Mouse (Mus musculus) CH12F3 (cell line): ENCODE measurements around the gene Trdmt1.

Experiments
- in situ Hi-C: fragments of 300-500 bp; cut with MboI; formaldehyde crosslinking; loops from 2 replicates; pipeline ENCODE4 v1.14.3; 2020; ENCODE audit warnings: low sequenced_read_pairs

The Trdmt1 gene

DNA sequence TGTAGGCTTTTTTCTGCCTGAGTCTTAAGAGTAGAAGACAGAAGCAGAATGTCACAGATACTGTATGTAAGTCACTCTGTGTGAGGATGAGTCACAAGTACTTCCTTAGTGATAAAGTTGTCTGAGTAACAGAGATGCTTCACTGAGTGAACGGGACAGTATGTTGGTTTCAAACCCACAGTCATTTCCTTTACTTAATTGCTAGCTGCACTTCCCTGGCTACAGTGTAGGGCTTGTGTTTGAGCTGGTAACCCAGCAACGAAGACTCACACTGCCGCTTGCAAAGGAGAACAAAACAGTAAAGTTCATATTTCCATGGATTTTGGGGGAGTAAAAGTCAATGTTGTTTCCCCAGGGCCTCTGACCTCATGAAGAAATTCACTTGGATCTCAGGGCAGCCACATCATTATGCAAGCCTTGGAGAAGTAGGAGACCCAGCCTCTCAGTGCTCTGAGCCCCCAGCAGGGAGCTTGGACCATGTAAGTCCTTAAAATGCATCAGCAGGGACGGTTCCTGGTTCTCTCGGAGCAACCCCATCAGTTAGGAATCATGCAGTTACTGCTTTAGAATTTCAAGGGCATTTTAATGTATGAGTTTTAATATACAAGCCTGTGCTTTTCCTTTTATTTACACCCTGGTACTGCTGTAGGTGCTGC, 14.3 kb upstream of the Trdmt1 start:
- in situ Hi-C loops: no loop called here

DNA sequence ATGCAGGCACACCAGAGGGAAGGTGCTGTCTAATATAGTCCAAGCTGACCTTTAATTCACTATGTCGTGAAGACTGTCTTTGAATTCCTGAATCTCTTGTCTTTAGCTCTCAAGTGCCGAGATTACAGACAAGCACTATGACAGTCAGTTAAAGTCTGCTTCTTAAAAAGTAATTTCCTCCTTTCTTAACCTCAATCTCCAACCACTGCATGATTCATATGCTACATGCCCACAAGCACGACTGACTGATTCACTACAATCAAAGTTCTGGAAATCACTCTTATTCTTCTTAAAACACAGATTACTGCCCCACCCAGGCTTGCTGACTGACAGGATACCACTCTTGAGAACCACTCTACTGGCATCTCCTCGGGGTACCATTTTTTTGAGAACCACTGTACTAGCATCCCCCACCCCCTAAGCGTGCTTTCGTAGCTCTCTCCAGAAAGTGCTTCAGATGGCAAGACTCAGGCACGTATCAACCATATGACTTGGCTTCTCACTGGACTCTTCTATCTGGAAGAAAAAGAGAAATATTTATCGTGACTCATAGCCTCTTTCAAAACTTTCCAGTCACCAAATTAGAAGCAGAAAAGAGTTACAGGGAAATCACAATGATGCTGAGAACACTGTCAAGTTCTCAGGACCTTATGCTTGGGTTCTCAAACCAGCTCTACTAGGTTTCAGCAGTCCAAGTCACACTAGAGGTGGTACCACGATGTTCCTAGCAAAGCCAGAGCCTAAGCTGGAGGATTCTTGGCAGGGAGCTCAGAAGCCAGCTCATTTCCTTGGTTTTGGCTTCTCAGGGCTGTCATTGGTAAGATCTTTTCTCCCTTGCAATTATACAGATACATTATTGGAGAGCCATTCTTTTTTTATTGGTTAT, 12.9 kb upstream of the Trdmt1 start:
- in situ Hi-C loops: no loop called here

DNA sequence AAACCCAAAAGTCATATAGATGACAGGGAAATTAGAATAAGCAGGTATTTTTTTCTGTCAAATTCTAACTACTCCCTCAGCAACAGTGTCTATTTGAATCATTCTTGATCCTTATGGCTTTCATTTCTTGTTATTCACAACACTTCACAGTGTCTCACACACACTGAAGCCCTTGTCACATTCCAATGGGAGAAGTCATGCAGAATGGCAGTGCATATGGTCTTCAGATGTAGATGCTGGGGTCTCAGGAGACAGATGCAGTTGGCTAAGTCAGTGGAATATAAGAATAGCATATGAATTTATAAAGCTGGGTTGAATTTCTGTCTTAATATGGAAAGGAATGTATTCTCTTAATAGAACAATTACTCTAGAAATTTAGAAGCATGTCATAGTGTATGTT, 11.8 kb upstream of the Trdmt1 start:
- in situ Hi-C loops: no loop called here

DNA sequence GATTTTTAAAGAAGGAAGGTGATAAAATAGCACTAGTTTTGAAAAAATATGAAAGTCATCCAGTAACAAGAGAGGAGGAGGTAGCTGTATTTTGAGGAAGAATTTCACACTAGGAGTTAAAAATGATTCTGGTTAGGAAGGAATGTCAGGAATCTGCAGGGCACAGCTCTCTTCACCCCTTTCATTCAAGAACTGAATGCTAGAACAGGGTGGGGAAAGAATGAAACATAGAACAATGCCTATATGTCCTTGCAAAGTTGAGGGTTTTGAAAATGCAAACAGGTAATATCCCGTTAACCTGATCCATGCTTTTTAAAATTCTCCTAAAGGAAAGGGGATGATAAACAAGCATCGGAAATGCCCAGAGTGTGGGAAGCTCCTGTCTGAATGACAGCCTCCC, 9.5 kb upstream of the Trdmt1 start:
- in situ Hi-C loops: no loop called here

DNA sequence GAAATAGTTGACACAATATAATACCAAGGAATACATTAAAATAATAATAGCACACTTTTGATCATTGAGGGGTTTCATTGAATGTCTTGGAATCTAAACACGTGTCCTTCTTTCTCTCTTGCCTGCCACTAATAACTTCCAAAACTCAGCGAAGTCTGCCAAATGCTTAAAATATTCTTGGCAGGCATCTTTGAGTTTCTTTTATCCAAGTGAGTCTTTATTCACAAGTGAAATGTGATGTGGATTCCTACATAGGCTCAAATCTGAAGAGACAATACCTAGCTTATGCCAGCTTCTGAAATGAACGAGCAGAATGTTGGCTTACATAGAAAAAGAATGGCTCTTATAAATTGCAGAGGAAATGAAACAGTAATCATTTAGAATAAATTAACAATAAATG, 4.3 kb upstream of the Trdmt1 start:
- in situ Hi-C loops: no loop called here

DNA sequence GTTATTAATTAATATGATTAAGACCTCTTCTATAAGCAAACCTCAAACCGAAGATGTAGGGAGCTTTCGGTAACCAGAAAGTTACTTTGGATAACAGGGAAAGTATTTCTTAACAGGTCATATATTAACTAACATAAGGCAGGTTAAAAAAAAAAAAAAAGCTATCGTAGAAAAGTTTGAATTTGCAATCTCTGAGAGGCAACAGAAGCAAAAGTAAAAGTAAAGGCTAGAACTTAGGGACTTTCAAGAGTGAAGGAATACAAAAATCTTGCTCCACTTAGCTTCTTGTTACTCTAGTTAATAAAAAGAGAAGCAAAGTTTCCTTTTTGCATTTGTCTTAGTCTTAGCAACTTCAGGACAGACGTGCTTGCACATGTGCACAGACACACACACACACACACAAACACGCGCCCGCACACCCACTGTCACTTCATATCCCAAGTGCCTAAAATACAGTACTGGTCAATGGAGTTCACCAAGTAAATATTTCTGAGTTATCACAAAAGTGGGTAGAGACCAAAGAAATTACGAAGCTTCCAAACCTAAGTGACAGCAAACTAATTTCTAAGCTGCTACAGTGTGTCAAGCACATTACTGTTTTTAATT, 846 bp downstream of the Trdmt1 start:
- in situ Hi-C loops: no loop called here

DNA sequence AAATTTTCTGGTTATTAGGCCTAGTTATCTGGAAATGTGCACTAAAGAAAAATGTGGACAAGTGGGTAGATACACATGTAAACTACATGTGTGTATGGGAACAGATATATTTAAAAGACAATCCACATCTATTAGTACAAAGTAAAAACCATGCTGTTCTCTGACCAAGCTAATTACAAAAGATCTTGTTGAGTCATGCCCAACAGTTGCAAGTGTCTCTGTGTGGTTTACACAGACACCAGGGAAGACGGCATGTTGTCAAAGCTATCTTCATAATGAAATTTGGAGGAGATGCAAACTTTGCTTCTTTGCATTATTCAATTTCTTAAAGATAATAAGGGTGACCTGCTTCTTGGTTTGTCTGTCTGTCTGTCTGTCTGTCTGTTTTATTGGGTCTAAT, 4.6 kb downstream of the Trdmt1 start:
- in situ Hi-C loops: no loop called here

DNA sequence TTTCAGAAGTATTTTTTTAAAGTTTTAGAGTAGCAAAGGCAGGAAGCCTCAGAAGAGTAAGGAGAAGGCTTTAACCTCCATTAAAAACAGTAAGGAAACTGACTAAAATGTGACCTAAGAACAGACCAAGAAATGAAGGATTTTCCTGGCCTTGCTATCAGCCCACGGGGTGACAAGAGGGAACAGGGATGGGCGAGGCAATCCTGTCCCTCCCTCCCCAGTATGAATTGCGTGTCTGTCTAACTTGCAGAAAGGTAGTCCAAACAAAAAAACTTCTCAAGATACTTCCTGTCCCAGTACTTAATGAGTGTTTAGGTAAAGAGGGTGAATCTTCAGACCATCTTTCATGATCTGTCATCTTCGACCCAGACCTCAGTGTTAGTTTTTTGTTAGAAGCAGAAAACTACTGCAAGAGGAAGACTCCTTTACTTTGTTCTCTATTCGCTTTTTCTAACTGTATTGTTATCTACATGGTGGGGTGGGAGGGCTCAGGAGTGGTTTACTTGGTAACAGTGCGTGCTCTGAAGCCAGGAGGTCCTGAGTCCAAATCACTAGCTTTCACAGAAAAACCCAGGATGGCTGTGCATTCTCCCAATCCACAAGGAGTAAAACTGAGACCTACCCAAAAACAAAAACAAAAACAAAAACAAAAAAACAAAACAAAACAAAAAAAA, 5.6 kb downstream of the Trdmt1 start:
- in situ Hi-C loops: no loop called here

DNA sequence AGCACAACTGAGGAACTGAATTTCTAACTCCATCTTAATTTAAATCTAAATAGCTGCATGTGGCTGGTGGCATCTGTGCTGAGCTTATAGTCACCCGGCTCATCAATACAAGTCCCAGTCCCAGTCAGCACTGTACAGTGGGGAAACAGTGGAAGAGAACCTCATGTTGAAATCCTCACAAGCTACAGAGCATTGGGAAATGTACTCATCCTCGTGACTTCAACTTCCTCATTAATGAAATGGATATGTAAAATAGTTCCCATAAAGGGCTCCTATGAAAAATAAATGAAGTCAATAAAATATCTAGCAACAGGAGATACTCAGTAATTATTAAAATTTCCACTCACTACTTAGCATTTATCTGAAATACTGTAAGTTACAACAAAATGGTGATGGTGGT, 6.2 kb downstream of the Trdmt1 start:
- in situ Hi-C loops: no loop called here

DNA sequence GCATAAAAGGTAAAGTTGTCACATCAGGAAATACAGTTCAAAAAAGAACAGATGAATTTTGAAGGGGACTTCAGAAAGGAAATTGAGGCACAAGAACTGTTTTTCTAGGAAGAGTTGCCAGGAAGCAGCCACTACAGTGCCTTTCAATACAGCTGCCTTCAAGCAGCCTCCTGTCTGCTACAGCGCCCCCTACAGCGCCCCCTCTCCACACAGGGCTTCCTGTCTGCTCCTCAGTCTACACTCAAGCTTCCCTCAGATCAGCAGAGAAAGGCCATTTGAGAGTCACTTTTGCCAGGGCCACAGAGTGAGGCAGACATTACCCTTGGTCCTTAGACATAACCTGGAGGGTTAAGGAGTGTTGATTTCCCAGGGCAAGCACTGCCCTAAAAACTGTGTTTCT, 6.7 kb downstream of the Trdmt1 start:
- in situ Hi-C loops: no loop called here

DNA sequence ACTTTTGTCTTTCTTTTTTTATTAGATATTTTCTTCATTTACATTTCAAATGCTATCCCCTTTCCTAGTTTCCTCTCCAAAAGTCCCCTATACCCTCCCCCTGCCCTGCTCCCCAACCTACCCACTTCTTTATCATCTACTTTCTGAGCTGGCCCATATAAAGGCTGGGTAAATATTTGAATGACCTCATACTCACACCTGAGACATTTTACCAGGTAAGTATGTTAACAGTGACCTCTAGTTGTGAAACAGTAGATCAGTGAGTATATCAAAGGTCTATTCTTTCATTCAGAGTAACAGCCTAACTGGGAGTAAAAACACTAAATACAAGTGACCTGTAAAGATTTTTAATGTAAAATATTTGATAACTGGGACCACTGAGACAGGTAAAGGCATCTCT, 7.7 kb downstream of the Trdmt1 start:
- in situ Hi-C loops: no loop called here

DNA sequence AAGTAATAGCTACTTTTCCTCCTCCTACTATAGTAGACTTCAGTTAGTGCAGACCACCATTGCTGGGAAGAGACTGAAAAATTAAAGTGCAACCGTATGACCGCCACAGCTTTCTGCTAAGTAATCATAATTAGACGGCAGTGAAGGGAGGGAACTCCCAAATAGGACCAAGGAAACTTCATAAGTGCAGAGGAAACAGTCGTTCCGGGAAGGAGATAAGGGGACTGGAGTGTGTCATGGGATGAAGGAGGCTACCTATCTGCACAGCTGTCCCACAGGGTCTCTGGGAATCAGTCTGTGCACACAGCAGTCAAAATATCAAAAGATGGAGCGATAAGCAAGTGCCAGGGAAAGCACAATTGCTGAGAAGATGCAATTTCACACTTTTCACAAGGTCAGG, 13.8 kb downstream of the Trdmt1 start:
- in situ Hi-C loops: no loop called here

DNA sequence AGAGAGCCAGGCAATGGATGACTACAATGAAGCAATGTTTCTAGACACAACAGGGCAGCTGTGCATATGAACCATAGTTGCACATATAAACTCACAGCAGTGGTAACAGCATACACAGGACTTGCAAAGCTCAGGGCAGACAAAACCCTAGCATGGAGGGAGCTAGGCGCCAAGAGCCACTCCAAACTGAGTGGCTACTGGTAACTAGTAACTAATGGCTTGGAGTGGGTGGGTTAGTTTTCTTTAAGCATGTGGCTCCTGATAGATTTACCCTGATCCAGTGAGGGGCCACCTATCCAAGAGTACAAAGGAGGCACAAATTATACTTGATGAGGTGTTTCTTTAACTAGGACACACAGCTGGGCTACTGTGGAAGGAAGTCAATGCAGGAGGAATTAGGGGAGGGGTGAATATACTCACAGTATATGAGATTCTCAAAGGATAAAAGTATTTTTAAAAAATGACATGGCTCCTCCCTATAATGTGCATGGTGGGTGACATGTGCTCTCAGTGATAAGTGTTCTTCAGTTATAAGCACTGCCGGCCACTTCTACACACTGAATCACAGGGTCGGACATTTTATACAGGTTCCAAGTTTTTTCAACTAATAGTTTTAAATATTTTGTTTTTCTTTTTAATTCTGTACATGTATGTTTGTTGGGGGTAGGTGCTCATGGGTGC, 15.1 kb downstream of the Trdmt1 start:
- in situ Hi-C loops: no loop called here

DNA sequence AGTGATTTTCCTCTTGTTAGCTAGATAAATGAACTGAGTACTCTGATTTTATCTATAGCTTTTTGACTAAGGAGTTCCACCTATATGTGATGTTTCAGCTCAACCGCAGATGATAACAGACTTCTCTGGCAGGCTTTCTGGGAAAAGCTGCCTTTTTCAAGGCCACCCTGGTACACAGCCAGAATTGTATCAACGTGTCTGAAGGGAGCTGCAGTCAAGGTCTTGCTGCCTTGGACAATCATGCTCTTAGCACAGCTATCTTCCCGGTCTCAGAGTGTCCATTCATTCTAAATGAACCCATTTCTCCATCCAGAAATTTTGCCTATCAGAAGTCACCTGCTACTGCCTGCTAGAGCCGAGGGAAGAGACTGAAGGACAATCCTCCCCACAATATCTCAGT, 16.9 kb downstream of the Trdmt1 start:
- in situ Hi-C loops: no loop called here

DNA sequence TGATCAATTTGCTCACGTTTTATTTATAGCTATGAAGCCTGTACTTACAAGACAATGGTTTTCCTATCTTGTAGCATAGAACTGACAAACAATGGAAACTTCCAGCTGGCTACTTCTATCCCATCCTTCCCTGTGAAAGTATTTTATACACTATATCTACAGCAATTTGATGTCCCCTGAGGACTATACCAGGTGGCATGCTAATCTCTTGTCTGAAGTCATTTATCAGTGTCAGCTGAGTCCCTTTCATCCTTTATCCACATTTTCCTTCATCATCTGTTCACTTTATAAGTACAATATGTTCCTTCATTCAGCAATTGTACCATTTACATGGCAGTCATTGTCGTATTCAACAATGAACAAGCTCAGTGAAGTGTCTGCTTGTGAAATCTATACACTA, 17.3 kb downstream of the Trdmt1 start:
- in situ Hi-C loops: no loop called here

DNA sequence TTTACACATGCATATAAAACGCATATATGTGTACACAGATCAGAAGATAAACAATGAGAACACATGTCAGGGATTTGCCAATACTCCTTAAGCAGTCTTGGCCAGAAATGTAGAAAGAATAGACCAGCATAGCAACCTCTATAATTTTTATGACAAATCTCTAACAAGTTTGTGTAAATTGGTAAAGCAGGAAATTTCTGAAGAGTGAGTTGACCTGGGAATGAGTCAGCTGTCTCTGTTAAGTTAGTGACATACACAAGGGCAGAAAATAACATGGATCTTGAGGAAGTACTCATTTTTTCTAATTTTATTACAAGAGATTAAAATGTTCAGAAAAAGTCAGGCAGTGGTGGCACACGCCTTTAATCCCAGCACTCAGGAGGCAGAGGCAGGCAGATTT, 18.3 kb downstream of the Trdmt1 start:
- in situ Hi-C loops: no loop called here

DNA sequence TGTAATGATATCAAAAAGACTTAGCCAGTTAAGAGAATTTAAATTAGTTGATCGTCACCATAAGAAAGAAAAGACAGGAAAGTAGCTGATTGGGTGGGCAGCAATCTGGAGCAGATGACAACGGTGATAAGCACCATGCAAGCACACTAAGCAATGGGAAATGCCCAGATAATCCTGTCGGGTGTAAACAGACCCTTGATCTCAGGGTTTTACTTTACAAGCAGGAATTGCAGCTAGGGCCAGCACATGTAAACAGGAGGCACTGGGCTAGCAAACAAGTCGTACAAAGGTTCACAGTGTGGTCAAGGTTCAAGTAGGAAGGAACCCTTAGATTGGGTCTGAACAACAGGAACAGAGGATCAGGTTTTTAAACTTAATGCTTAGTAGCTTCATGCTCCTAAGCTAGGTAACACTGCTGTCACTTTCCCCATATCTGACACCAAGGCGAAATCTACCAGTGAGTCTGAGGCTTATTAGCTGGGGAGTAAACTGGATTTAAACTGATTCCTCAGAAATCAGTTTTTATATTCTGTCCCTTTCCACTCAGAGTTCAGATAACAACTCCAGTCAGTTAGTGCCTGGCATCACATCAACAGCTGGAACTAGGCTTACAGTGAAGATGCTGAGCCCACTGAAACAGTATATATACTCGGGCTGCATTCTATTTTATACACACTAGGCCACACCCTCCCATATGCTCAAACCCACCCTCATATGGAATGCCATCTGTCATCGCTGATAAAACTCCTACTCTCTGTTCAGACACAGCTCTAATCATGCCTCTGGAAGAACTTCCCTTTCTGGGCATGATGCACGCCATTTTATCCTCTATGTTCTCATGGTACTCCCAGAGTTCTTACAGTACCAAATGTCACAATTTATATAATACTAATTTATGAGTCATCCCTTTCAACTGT, 20.7 kb downstream of the Trdmt1 start:
- in situ Hi-C loops: no loop called here

DNA sequence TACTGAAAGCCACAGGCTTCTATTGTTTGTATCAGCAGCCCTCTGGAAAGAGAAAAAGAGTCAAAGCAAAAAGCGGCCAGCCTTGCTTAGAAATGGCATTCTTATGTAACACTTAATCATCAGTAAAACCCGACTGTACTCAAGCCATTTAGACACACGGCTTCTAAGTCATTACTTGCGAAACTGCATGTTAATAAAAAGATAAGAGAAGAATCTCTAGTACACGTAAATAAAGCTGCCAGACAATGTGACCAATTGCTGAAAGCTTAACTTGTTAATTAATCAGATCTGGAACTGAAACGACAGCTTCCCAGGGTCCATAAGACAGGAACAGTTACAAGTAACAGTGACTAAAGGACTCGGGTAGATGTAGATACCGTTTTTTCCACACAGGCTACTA, 22.4 kb downstream of the Trdmt1 start:
- in situ Hi-C loops: no loop called here

DNA sequence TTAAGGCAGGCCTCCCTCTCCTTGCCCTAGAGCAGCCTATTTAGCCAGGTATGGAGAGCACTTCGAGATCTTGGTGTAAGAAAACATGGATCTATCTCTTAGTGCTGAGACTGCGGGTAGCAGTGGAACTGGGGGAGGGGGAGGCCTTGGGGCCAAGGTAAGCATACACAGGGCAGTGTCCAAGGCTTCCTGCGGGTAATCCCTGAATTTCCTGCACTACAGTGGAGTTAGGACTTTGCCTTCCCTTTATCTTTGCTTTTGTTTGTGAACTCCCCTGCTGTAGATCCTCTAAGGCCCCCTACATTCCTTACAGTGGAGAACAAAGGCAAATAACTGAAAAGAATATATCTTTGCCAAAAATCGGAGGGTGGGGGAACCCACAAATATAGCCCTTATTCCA, 29.5 kb downstream of the Trdmt1 start:
- in situ Hi-C loops: no loop called here

DNA sequence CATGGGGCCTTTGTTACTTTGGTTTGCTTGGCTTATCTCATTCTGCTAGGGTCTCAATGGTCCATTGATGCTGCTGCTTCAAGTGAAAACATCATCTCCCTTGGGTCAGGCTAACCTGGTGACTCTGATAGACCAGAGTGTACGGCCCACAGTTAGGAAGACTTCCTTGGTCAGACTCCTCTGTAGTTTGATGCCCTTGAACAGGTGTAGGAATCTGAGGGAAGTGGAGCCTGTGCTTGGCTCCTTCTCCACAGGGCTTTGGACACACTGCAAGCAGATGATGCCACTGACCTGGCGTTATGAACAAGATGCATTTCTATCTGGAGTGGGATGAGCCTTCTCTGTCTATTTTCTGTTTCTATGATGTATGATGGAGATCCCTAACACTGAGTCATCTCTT, 41.8 kb downstream of the Trdmt1 start:
- in situ Hi-C loops: no loop called here
